Mouse (Mus musculus) B cell, adult (primary cell): Measurements from ENCODE around the gene Anp32b. TPM values are rescaled to one million over a fixed set of nuclear protein-coding genes. Genes with fewer than 3 reads are reported as not detected.

Experiments used
- total RNA-seq: library from RNA; stranded (reverse); gene quantifications from 4 replicates; pipeline ENCODE4 v1.2.4, GENCODE M21; 2023; ENCODE audit not compliant: inconsistent age

Anp32b gene
- total RNA-seq: 147 to 165 TPM (median 160 TPM) in 4 replicates

GRCm38 (mm10) chr4:46450519-46451131 lies at the start of gene Anp32b:
Gene Anp32b, plus strand, starts transcription at chr4:46450902.

DNA sequence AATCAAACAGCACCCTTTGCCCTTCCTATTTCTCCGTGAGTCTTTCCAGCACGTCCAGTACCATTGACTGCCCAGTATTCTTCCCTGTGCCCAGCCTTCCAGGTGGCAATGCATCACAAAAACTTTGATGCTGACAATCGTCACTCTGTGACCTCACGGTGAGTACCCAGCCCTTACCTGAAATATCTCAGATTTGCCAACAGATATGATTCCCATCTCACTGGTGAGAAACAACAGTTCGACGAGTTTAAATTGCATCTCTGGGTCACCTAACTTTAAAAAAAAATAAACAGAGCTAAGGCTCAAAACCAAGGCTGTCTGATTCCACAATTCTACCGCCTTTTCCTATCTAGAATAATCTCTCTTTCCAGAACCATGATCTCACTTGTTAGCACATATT lies 37.3 kb upstream of the Anp32b start, which contains the start of gene Hemgn:
Hemgn (minus strand) TSS at position 101 of the 400 bp plus-strand sequence.

GRCm38 (mm10) chr4:46489028-46489925 lies 38.6 kb downstream of the Anp32b start, which contains the start of gene Nans:
Gene Nans, plus strand, starts transcription at chr4:46489248.

Other genes with a start within 250 kb of the Anp32b start
- not detected in 4 replicates for gene Foxe1, start 107.3 kb upstream of the Anp32b start, total RNA-seq
- gene Trmo, start 61.5 kb upstream of the Anp32b start, total RNA-seq: 17.9 to 21.5 TPM (median 19.9 TPM) in 4 replicates
- 0.63 to 1.2 TPM (median 0.91 TPM) in 4 replicates for gene Hemgn, start 37.4 kb upstream of the Anp32b start, total RNA-seq
- 27.3 to 36.6 TPM (median 34.8 TPM) in 4 replicates for gene Nans, start 38.3 kb downstream of the Anp32b start, total RNA-seq
- gene Trim14, start 85.2 kb downstream of the Anp32b start, total RNA-seq: 58.6 to 69.3 TPM (median 66.3 TPM) in 4 replicates
- gene Coro2a, start 151.3 kb downstream of the Anp32b start, total RNA-seq: 35.9 to 43.3 TPM (median 39.3 TPM) in 4 replicates
- gene Tbc1d2, start 199.3 kb downstream of the Anp32b start, total RNA-seq: 0.72 to 0.84 TPM (median 0.75 TPM) in 4 replicates